Mouse (Mus musculus): ENCODE measurements around the gene Nfx1. TPM values are rescaled to one million over a fixed set of nuclear protein-coding genes. Genes with fewer than 3 reads are reported as not detected.

The Nfx1 gene
- polyA plus RNA-seq, 1 experiment from 2014 or later, result 45.7 TPM

DNA sequence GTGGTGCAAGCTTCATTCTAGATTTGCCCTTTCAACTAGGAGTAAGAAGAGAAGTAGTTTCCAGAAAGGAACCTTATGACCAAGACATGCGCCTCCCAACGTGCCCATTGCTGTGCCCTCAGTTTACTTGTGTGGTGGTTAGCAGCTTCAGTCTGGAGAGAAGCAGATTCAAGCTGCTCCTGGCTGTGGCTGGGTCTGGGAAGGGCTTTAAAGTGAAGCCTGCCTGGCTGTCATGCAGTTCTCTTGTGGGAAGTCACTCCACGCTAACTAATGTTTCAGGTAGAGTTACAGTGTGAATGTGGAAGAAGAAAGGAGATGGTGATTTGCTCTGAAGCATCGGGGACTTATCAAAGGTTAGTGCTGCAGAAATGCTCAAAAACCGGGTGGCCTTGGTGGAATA, 45.1 kb downstream of the Nfx1 start:
- no peak for TF ChIP-seq CTCF (IDR thresholded peaks at IDR 0.05)
- H3K27me3 ChIP-seq, result no peaks in the 10 kb centered on the region
- ATAC-seq (no peak), DNase-seq (ENCODE audit: low read depth, low spot score) (no peak)
- in situ Hi-C loops (cut with MboI; ENCODE audit: low pct_unique_long_range_greater_than_20kb), result no loop called here
- CTCF ChIA-PET, result interaction anchor here (1.3 kb wide), 1 partner anchor 10 kb away, joined by 3 read pairs; no protein-coding TSS in a partner anchor
- POLR2A ChIA-PET, result no interaction called here

DNA sequence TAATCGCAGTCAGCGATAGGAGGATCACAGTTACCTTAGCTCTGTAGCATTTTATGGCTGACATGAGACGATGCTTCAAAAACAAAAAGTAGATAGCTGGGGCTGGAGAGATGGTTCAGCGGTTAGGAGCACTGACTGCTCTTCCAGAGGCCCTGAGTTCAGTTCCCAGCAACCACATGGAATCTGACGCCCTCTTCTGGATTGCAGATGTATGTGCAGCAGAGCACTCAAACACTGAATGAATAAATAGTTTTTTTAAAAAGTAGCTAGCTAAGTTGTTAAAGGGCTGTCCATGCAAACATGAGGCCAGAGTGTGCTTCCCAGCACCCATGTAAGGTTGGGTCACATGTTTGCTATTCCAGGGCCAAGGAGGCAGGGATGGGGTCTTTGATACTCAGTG, 50.4 kb downstream of the Nfx1 start:
- in situ Hi-C loops (cut with MboI; ENCODE audit: low pct_unique_long_range_greater_than_20kb), result no loop called here
- ChIA-PET CTCF (interaction anchor here (1.2 to 1.9 kb wide), 2 partner anchors 34 to 43 kb away, joined by 4 read pairs; no protein-coding TSS in a partner anchor), POLR2A (no interaction called here)
- DNase-seq (ENCODE audit: low read depth, low spot score) (no peak), ATAC-seq (no peak)
- no peaks in the 10 kb centered on the region for H3K27me3 ChIP-seq
- TF ChIP-seq CTCF (IDR thresholded peaks at IDR 0.05), result peak; percentile 46

DNA sequence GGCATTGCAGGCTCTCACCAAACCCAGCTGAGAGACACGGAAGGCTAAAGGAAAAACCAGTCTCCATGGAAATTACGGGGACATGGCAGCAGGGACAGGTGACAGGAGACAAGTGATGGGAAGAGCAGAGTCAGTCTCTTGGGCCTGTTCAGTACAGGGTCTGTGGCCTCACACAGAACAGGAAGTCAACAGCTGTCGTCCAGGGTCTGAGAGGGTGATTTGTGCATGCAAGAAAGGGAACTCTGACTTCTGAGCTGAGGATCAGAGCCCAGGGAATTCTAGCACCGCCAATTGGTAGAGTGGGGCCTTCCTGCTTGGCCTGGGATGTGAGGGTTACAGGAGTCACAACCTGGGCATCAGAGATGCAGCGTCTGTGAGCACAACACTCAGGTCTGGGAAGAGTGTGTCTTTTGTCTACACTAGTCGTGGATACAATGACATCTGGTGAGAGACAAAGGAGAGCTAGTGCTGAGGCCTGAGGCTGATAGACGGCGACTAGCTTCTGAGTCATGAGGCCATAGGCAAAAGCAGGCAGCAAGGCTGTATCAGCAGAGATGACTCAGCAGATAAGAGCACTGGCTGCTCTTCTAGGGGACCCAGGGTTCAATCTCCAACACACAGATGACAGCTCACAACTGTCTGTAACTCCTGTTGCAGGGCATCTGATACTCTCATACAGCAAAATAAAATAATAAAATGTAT, 55.5 kb downstream of the Nfx1 start:
- H3K27me3 ChIP-seq, result no peaks in the 10 kb centered on the region
- CTCF ChIA-PET, result no interaction called here
- in situ Hi-C loops (cut with MboI; ENCODE audit: low pct_unique_long_range_greater_than_20kb), result no loop called here
- no peak for DNase-seq (ENCODE audit: low read depth, low spot score)
- POLR2A ChIA-PET, result no interaction called here
- TF ChIP-seq CTCF (IDR thresholded peaks at IDR 0.05), result no peak
- ATAC-seq, result no peak

DNA sequence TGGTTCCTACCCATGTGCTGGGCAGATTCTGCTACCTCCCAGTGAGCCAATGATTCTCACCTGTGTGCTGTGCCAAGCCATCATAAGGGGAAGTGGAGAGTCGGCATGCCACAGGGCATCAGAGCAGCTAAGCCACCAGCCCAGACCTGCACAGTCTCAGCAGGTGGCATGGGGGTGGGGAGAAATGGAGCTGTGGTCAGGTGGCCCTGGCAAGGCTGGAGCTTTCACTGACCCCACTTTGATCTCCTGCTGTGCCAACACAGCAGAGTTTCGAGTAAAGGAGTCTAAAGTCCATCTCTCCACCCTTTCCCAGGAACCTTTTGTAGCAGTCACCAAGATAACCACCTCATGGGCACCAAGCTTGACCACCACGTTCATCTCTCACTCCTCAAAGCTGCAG, 57.2 kb downstream of the Nfx1 start:
- no peak for TF ChIP-seq CTCF (IDR thresholded peaks at IDR 0.05)

DNA sequence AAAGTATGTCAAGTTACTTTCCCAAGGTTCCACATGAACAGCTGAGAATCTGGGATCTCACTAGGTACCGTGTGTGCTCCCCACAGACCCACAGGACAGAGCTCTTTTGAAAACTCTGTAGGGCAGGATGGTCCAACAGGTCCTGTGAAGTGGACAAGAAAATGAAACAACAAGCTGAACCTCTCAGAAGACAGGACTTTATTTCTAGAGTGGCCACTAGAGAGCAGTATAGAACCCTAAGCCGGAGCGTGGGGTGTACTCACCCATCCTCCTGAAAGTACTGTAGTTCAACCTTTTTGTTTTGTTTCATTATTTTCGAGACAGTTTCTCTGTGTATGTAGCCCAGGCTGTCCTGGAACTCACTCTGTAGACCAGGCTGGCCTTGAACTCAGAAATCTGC, 57.6 kb downstream of the Nfx1 start:
- H3K27me3 ChIP-seq, result no peaks in the 10 kb centered on the region
- in situ Hi-C loops (cut with MboI; ENCODE audit: low pct_unique_long_range_greater_than_20kb), result no loop called here
- no peak for DNase-seq (ENCODE audit: low read depth, low spot score)
- ChIA-PET POLR2A (no interaction called here), CTCF (interaction anchor here (0.6 kb wide), 1 partner anchor 23 kb away, joined by 3 read pairs; no protein-coding TSS in a partner anchor)
- no peak for TF ChIP-seq CTCF (IDR thresholded peaks at IDR 0.05)
- ATAC-seq, result no peak

More for the DNA sequence above, 57.2 kb downstream of the Nfx1 start:
- ATAC-seq (no peak), DNase-seq (ENCODE audit: low read depth, low spot score) (no peak)
- in situ Hi-C loops (cut with MboI; ENCODE audit: low pct_unique_long_range_greater_than_20kb), result no loop called here
- CTCF ChIA-PET, result interaction anchor here (0.6 kb wide), 1 partner anchor 23 kb away, joined by 3 read pairs; no protein-coding TSS in a partner anchor
- POLR2A ChIA-PET, result no interaction called here
- H3K27me3 ChIP-seq, result no peaks in the 10 kb centered on the region

DNA sequence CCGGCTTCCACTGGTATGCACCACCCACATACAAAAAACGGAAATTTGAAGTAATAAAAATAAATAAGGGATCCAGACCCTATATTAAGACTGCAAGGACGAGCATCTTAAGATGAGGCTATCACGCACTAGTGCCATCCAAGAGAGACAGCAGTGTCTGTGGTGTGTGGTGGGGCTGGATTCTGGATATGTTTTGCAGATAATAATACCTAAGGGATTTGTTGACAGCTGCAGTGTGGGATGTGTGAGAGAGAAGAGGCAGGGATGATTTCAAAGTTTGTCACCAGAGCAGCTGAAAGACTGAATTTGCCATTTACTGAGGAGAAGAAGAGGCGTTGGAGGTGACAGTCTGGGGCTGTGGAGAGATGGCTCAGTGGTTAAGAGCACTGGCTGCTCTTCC, 58.7 kb downstream of the Nfx1 start:
- in situ Hi-C loops (cut with MboI; ENCODE audit: low pct_unique_long_range_greater_than_20kb), result no loop called here
- no peaks in the 10 kb centered on the region for H3K27me3 ChIP-seq
- DNase-seq (ENCODE audit: low read depth, low spot score) (no peak), ATAC-seq (no peak)
- POLR2A ChIA-PET, result no interaction called here
- CTCF ChIA-PET, result interaction anchor here (1.1 kb wide), 1 partner anchor 13 kb away, joined by 3 read pairs; no protein-coding TSS in a partner anchor
- TF ChIP-seq CTCF (IDR thresholded peaks at IDR 0.05), result no peak

DNA sequence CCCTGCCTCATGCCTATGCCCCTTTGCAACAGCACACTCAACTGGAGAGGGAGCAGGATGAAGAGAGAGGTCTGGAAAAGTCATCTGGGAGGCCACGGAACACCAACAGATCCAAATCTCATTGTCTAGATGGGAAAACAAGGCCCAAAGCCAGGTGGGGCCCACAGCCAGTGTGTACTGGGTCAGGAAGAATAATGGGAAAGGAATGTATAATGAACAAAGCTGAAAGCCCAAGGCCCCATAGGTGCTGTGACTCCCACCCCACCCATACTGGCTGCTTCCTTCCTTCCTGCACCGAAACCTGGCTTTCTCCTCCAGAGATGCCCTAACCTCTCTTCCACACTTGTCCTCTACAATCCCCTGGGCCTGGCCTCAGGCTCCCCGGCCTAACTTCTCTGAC, 60.5 kb downstream of the Nfx1 start:
- POLR2A ChIA-PET, result no interaction called here
- in situ Hi-C loops (cut with MboI; ENCODE audit: low pct_unique_long_range_greater_than_20kb), result no loop called here
- CTCF ChIA-PET, result no interaction called here
- DNase-seq (ENCODE audit: low read depth, low spot score) (no peak), ATAC-seq (no peak)
- H3K27me3 ChIP-seq, result no peaks in the 10 kb centered on the region
- no peak for TF ChIP-seq CTCF (IDR thresholded peaks at IDR 0.05)

DNA sequence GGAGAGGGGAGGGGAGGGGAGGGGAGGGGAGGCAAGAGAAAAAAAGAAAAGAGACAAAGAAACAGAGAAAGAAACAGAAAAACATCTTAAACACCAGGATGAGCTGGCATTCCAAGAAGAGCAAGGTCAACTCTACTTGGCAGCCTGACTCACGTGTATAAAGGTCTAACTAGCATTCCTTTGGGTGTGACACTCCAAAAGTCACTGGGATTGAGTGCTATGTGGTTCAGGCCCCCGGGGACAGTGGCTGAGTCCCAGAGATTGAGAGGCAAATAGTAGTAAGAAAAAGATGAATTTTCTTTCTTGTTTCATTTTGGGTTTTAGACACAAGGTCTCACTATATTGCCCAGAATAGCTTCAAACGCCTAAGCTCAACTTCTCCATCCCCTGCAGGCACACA, 67.2 kb downstream of the Nfx1 start:
- in situ Hi-C loops (cut with MboI; ENCODE audit: low pct_unique_long_range_greater_than_20kb), result no loop called here
- ATAC-seq, result no peak
- no peak for DNase-seq (ENCODE audit: low read depth, low spot score)
- CTCF ChIA-PET, result no interaction called here
- no peaks in the 10 kb centered on the region for H3K27me3 ChIP-seq
- no peak for TF ChIP-seq CTCF (IDR thresholded peaks at IDR 0.05)
- POLR2A ChIA-PET, result no interaction called here

DNA sequence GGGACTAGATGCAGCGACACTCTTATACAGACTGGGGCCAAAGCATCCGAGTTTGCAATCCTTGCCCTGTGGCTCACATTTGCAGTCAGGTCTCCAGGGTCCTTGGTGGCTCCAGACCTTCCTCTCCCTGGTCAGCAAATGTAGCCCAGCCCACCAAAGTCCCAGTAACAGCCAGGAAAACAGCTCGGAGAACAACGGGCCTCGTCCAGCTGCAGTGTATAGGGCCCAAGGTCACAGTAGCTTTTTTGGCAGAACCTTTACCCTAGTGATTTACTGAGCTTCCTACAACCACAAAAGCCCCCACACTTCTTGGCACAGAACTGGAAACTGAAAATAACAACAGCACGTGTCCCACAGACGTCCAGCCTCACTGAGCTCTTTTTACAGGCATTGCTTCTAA, 70.3 kb downstream of the Nfx1 start:
- DNase-seq (ENCODE audit: low read depth, low spot score) (no peak), ATAC-seq (no peak)
- H3K27me3 ChIP-seq, result no peaks in the 10 kb centered on the region
- POLR2A ChIA-PET, result interaction anchor here (1.2 kb wide), 1 partner anchor 16 kb away, joined by 3 read pairs; no protein-coding TSS in a partner anchor
- TF ChIP-seq CTCF (IDR thresholded peaks at IDR 0.05), result no peak
- CTCF ChIA-PET, result no interaction called here
- in situ Hi-C loops (cut with MboI; ENCODE audit: low pct_unique_long_range_greater_than_20kb), result no loop called here

DNA sequence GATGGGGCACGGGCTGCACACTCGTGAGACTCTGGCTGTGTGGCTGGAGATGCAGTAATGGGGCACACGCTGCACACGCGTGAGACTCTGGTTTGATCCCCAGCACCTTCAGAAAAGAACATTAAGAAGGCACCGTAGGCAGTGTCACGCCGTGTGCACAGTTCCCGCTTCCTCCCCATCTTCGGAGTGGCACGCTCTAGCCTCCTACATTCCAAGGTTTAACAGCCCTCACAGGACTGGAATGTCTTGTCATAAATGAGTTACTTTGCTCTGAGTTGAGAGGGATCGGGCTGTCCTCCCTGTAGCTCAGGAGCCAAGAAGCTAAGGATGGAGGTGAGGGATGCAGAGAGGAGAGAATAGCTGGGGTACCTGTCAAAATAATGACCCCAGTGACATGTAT, 72.2 kb downstream of the Nfx1 start:
- no peak for TF ChIP-seq CTCF (IDR thresholded peaks at IDR 0.05)
- in situ Hi-C loops (cut with MboI; ENCODE audit: low pct_unique_long_range_greater_than_20kb), result no loop called here
- no peaks in the 10 kb centered on the region for H3K27me3 ChIP-seq
- POLR2A ChIA-PET, result no interaction called here
- ATAC-seq, result peak; percentile 55
- no peak for DNase-seq (ENCODE audit: low read depth, low spot score)
- CTCF ChIA-PET, result interaction anchor here (0.9 kb wide), 1 partner anchor 13 kb away, joined by 3 read pairs; no protein-coding TSS in a partner anchor

DNA sequence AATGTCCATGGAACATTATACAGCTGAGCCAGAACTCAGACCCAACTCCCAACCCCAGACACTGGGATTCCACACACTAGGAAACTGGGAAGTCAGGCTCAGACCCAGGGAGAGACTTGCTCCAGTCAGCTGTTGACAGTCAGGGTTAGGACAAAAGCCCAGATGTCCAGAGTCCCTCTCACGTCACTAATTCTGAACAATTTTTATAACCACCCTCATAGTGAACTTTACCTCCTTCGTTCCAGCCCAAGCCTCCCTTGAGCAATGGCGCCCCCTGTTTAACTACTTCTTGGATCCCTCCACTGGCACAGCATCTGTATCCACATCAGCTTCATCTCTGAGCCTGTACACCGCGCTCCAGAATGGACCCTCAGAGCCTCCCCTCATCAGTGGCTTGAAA, 73.3 kb downstream of the Nfx1 start:
- no peaks in the 10 kb centered on the region for H3K27me3 ChIP-seq
- ChIA-PET CTCF (no interaction called here), POLR2A (no interaction called here)
- in situ Hi-C loops (cut with MboI; ENCODE audit: low pct_unique_long_range_greater_than_20kb), result no loop called here
- DNase-seq (ENCODE audit: low read depth, low spot score), result no peak
- no peak for ATAC-seq
- no peak for TF ChIP-seq CTCF (IDR thresholded peaks at IDR 0.05)

DNA sequence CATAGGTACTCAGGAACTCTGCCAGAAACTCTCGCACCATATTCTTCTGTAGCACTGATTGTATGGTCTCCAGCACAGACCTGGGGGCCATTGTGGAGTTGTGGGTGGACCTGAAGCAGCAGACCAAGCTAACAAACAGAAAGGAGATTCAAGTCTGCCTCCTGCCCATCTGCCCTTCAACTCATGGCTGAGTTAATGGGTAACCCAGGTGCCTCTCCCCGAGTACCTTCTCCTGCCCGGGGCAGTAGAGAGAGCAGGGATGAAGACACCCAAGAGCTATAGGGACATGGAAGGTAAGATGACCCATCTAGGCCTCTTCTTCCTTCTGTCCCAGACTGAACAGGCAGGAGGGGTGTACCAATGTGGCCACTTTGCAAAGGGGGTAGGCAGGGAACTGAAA, 74.6 kb downstream of the Nfx1 start:
- no peaks in the 10 kb centered on the region for H3K27me3 ChIP-seq
- CTCF ChIA-PET, result no interaction called here
- no peak for ATAC-seq
- DNase-seq (ENCODE audit: low read depth, low spot score), result no peak
- in situ Hi-C loops (cut with MboI; ENCODE audit: low pct_unique_long_range_greater_than_20kb), result no loop called here
- POLR2A ChIA-PET, result no interaction called here
- TF ChIP-seq CTCF (IDR thresholded peaks at IDR 0.05), result no peak
